Mouse (Mus musculus) lung, embryonic 16.5 days (tissue): ENCODE data around the gene Rpl22. TPM values are rescaled to one million over a fixed set of nuclear protein-coding genes. Genes with fewer than 3 reads are reported as not detected.

ENCODE experiments used
- ATAC-seq: fragments of 200-750 bp; cut with Nextera tagmentation; 2 replicates; pipeline ENCODE4 v1.8.0; 2017; ENCODE audit warnings: low read depth, mild to moderate bottlenecking, moderate library complexity
- H3K27ac ChIP-seq: fragments of 300-500 bp; sonication (generic); 2 replicates; pipeline ENCODE4 v1.5.1; 2014; ENCODE audit warnings: mild to moderate bottlenecking, control low read depth, low read length
- H3K27me3 ChIP-seq: fragments of 300-500 bp; sonication (generic); 2 replicates; pipeline ENCODE4 v1.6.1; 2014; ENCODE audit warnings: low read depth, low read length, mixed read lengths; ENCODE audit not compliant: control insufficient read depth, insufficient read depth
- H3K36me3 ChIP-seq: fragments of 300-500 bp; sonication (generic); 2 replicates; pipeline ENCODE4 v1.6.1; 2014; ENCODE audit warnings: low read length; ENCODE audit not compliant: control insufficient read depth, insufficient read depth
- H3K4me1 ChIP-seq: fragments of 300-500 bp; sonication (generic); replicated peaks from 2 replicates; pipeline ENCODE4 v1.6.1; 2014; ENCODE audit warnings: low read length, mixed read lengths; ENCODE audit not compliant: control insufficient read depth, insufficient read depth
- H3K4me2 ChIP-seq: fragments of 300-500 bp; sonication (generic); 2 replicates; pipeline ENCODE4 v1.6.1; 2014; ENCODE audit warnings: low read depth, low read length, control low read depth
- H3K4me3 ChIP-seq: fragments of 300-500 bp; sonication (generic); 2 replicates; pipeline ENCODE4 v1.5.1; 2014; ENCODE audit warnings: mild to moderate bottlenecking, low read length, control low read depth
- H3K9ac ChIP-seq: fragments of 300-500 bp; sonication (generic); 2 replicates; pipeline ENCODE4 v1.6.1; 2014; ENCODE audit warnings: low read length, control low read depth
- H3K9me3 ChIP-seq: fragments of 300-500 bp; sonication (generic); 2 replicates; pipeline ENCODE4 v1.6.1; 2016; ENCODE audit warnings: low read length; ENCODE audit not compliant: control insufficient read depth
- WGBS: fragments of 180-500 bp; shearing (Covaris S2); extraction: QIAGEN DNeasy Blood & Tissue Kit; methylation state at CpG from one replicate; pipeline ENCODE4 v1.1.7; 2014; 5-methylcytosine and 5-hydroxymethylcytosine counted together
- polyA plus RNA-seq: library from polyadenylated mRNA; unstranded; fragments of >200 nt; fragmentation: Nextera tagmentation; extraction: Ambion mirVana; gene quantifications from 2 replicates; pipeline ENCODE4 v1.2.1, GENCODE M21; 2015

The Rpl22 gene
- polyA plus RNA-seq, 1 experiment from 2014 or later = 378 TPM

DNA sequence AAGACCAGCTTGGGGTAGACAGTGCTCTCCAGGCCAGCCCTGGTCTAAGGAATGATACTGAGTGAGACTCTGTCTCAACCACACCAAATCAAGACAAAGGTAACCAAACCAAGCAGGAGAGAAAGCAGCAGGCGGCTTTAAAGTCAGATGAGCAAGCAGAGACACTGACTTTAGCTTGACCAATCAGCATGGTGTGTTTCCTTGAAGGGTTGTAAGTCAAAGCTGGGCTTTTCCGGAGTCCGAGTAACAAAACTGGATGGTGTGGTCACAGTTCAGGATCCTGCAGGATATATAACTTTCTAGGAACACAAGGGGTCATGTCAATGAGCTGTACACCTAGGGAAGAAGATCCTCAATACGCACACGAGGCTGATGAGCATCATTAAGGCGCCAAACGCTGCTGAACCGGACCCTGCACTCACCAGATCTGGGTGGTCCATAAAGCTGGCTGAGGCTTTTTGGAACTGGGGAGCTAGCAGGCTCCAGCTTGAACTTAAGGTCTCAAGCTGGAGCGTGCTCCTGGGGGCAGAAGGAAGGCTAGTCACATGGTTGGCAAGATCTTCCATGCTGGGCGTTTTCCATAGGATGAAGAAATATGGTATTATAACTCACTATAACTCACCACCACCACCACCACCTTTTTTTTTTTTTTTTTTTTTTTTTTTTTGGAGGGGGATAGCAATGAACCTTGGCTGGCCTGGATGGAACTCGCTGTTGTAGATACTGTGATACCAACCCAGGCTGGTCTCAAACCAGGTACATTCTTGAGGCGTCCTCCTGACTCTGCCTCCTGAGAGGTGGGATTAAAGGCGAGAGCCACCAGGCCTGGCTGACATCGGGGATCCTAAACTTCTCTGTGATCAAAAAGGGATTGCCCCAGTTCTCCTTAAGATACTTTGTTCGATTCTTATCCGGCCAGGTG, 640 bp upstream of the Rpl22 start:
- H3K4me2 ChIP-seq = peak overlapping the region; percentile 48

DNA sequence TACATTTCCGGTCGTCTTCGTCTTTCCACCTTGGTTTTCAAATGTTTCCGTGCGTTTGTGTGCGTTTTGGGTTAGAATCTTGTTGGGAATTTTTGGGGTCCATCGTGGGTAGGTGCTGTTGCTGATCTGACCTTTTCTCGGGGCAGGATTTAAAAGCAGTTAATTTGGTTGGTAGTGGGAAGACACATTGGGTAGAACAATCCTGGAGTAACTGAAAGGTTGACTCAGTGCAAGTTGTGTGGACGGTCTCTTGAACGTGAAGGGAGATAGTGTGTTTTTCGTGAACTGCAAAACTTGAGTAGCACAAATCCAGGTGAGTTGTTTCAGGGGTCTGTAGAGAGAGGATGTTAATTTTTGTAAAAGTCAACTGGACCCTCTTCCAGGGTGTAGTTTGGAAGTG, 1.0 kb downstream of the Rpl22 start:
- WGBS = 1% methylated on average over 11 of the region's 11 CpGs
- no peaks in the 10 kb centered on the region for H3K27me3 ChIP-seq

More for the DNA sequence above, 640 bp upstream of the Rpl22 start:
- peak; percentile 6; the same call in 1 of the 2 replicates for ATAC-seq
- H3K27ac ChIP-seq = no peak overlapping the region
- H3K9me3 ChIP-seq = no peaks in the 10 kb centered on the region
- 48% methylated on average over 16 of the region's 16 CpGs for WGBS
- no peaks in the 10 kb centered on the region for H3K27me3 ChIP-seq
- H3K9ac ChIP-seq = peak overlapping the region; percentile 54; the same call in 1 of the 2 replicates
- peaks cover 11% of the 10 kb centered on the region for H3K4me1 ChIP-seq
- peaks cover 17% of the 10 kb centered on the region for H3K36me3 ChIP-seq
- H3K4me3 ChIP-seq = peak overlapping the region; percentile 94

DNA sequence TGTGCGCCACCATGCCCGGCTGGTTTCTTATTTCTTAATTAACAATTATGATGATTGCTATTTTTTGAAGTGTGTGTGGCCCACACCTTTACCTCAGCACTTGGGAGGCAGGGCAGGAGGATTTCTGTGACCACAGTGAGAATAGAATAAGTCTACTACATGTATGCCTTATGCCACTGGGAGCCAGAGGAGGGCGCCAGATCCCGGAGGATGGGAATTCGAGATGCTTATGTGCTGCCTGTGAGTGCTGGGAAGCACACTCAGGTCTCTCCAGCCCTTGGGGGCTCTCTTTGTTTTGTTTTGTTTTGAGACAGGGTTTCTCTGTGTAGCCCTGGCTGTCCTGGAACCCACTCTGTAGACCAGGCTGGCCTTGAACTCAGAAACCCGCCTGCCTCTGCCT, 3.1 kb downstream of the Rpl22 start:
- no peaks in the 10 kb centered on the region for H3K27me3 ChIP-seq
- no peak for ATAC-seq
- H3K4me1 ChIP-seq = peaks cover 11% of the 10 kb centered on the region
- no peaks in the 10 kb centered on the region for H3K9me3 ChIP-seq
- no peak overlapping the region for H3K4me2 ChIP-seq
- no peak overlapping the region for H3K4me3 ChIP-seq
- peaks cover 48% of the 10 kb centered on the region for H3K36me3 ChIP-seq
- 59% methylated on average over 6 of the region's 6 CpGs for WGBS
- no peak overlapping the region for H3K9ac ChIP-seq
- no peak overlapping the region for H3K27ac ChIP-seq

More for the DNA sequence above, 1.0 kb downstream of the Rpl22 start:
- ATAC-seq = no peak
- peak overlapping the region; percentile 76 for H3K4me2 ChIP-seq
- H3K9me3 ChIP-seq = no peaks in the 10 kb centered on the region
- peak overlapping the region; percentile 97 for H3K9ac ChIP-seq
- H3K4me1 ChIP-seq = peaks cover 11% of the 10 kb centered on the region
- peak overlapping the region; percentile 94 for H3K4me3 ChIP-seq
- no peak overlapping the region for H3K27ac ChIP-seq
- peaks cover 33% of the 10 kb centered on the region for H3K36me3 ChIP-seq

DNA sequence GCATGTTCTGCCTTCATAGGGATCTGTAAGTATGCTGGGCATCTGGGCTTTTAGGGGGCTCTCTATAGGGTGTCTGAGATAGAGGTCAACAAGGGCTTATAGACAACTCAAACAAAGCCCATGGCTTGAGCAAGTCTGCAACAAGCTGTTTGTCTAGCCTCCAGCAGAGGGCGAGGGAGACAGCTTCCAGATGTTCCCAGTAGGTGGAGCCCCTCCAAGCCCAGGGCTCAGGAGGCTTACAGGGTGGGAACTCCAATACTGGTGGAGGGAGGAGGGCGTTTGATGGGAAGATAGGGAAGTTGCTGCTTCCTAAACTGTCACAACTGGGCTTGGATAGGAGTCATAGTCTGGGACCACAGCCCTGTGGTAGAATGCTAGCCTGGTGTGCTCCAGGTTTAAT, 7.4 kb downstream of the Rpl22 start:
- Histone ChIP-seq H3K4me3 (no peak overlapping the region), H3K36me3 (peaks cover 63% of the 10 kb centered on the region), H3K9ac (no peak overlapping the region), H3K27ac (no peak overlapping the region), H3K4me1 (no peaks in the 10 kb centered on the region), H3K27me3 (peaks cover 6% of the 10 kb centered on the region), H3K9me3 (no peaks in the 10 kb centered on the region), H3K4me2 (no peak overlapping the region)
- 17% methylated on average over 2 of the region's 2 CpGs for WGBS
- peak; percentile 68 for ATAC-seq

DNA sequence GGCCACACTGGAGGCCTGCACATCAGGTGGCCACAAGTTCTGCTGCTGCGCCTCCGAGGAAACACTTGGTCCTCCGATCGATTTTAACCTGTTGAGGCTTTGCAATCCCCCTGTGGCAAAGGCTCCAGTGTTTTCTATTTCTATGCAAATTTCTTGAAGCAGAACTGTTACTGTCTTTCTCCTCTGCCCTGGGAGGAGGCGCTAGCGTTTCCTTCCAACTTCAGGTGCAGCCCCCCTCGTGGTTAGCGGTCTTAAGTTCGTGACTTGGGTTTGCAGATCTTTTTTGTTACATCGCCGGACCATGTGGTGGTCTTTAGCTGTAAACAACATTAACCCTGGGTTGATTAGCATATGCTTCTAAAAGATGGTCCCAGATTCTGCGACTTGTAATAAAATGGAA, 8.0 kb downstream of the Rpl22 start:
- Histone ChIP-seq H3K36me3 (peaks cover 62% of the 10 kb centered on the region), H3K27me3 (peaks cover 12% of the 10 kb centered on the region), H3K4me3 (no peak overlapping the region), H3K4me2 (no peak overlapping the region), H3K4me1 (peaks cover 2% of the 10 kb centered on the region), H3K9ac (no peak overlapping the region), H3K9me3 (no peaks in the 10 kb centered on the region), H3K27ac (no peak overlapping the region)
- 91% methylated on average over 12 of the region's 12 CpGs for WGBS
- ATAC-seq = no peak

DNA sequence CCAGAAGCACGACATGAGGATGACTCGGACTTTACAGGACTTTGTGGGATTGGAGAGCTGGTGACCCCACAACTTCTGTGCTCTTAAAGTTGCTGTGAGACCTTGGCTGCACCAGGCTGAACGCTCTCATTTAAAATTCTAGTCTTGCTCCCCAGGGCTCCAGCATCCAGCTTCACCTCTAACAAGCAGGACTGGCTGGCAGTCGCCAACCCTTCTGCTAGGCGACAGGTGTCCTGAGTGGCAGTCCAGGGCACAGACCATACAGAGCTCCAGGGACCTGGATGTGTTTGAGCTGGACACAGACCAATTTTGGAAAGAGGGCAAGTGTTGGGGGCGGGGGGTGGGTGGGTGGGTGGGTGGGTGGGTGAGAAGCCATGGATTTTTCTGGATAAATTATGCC, 12.2 kb downstream of the Rpl22 start:
- Histone ChIP-seq H3K9me3 (no peaks in the 10 kb centered on the region), H3K27ac (no peak overlapping the region), H3K4me1 (peaks cover 12% of the 10 kb centered on the region), H3K36me3 (peaks cover 27% of the 10 kb centered on the region), H3K4me2 (no peak overlapping the region), H3K27me3 (peaks cover 42% of the 10 kb centered on the region), H3K4me3 (no peak overlapping the region), H3K9ac (no peak overlapping the region)
- 38% methylated on average over 5 of the region's 6 CpGs for WGBS
- ATAC-seq = no peak

DNA sequence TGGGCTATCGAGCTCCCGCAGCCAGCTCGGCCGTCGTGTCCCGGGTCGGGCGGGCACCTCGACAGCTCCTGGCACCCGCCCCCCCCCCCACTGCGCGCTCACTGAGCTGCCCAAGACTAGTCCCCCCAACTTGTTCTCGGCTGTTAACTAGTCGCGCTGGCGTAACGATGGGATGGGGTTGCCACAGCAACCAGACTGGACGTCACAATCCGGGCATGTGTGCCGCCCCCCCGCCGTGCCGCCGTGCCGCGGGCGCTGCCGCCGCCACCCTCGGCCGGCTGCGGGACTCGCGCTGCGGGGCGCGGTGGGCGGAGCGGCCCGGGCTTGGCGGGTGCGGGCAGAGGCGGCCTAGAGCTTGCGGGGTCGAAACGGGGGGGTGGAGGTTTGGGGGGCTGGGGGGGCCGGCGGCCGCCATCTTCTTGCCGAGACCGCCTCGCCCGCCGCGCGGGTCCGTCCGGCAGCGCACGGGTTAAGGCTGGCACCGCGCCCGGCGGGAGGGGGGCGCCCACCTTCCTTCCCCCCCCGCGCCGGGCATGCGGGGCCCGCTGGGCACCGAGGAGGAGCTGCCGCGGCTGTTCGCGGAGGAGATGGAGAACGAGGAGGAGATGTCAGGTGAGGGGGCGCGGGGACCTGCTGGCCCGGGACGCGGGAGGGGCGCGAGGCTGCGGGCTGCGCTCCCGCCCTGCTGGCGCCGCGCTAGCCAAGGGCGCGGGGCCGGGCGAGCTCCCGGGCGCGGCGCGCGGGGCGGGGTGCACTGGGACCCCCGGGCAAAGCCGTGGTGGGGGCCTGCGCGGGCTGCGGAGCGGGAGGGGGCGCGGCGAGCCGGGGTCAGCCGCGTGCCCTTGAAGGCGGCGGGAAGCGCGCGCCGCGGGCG, 13.1 kb downstream of the Rpl22 start, which contains the start of gene Chd5:
Gene Chd5 (plus strand): TSS at position 233 of the 874 bp plus-strand sequence.
- Histone ChIP-seq H3K4me3 (peak within 1 kb of the TSS; percentile 54), H3K27me3 (peaks cover 48% of the 10 kb centered on the region), H3K4me2 (peak within 1 kb of the TSS; percentile 99), H3K9ac (peak within 1 kb of the TSS; percentile 45), H3K9me3 (no peaks in the 10 kb centered on the region), H3K4me1 (peaks cover 12% of the 10 kb centered on the region), H3K36me3 (peaks cover 18% of the 10 kb centered on the region), H3K27ac (no peak within 1 kb of the TSS)
- WGBS = 0% methylated on average over 44 of the region's 120 CpGs
- ATAC-seq = peak; percentile 16; the same call in 1 of the 2 replicates

DNA sequence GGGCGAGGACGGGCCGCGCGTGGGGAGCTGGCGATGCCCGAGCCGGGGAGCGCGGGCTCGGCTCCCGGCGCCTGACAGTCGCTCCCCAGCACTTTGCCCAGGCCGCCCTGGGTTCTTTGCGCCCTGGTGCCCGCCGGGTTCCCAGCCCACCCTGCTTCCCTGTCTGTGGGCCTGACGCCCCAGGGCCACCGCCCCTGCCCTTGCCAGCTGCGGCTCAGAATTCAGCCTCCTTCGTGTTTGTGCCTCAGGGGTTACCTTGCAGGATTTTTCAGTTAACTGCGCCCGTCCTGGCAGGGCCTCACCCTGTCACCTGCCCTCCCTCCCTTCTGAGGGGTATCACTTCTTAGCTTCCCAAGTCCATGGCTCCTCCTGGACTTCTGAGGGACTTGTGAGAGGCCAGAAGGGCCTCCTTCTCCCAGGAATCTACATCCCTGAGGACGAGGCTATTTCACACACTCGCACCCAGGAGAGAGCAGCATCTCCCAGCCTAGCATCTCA, 13.8 kb downstream of the Rpl22 start:
- Histone ChIP-seq H3K27me3 (peaks cover 50% of the 10 kb centered on the region), H3K36me3 (peaks cover 12% of the 10 kb centered on the region), H3K4me3 (peak overlapping the region; percentile 54), H3K27ac (no peak overlapping the region), H3K4me1 (peaks cover 12% of the 10 kb centered on the region), H3K9me3 (no peaks in the 10 kb centered on the region), H3K4me2 (peak overlapping the region; percentile 99), H3K9ac (no peak overlapping the region)
- peak; percentile 11; the same call in 1 of the 2 replicates for ATAC-seq
- WGBS = 4% methylated on average over 25 of the region's 26 CpGs
